ENCODE assay signal across 11 mouse cellular contexts in genomic region chr13:97453090-97453430, GRCm38 (mm10).
DNase-seq lines count a peak whose midpoint lies in the region; ATAC-seq and TF ChIP-seq lines count a peak whose summit lies in the region.
"Had no signal": no experiment of that assay in that cellular context is flagged by ENCODE, and none has a peak within 500 bp of the region (broad histone marks: within the 10 kb centered on the region; RNA-seq: fewer than 3 reads in every experiment).

No protein-coding gene starts in this region.

- H3K4me1 ChIP-seq in heart, embryonic 12.5 days (replicated peaks) = peaks cover 37% of the 10 kb centered on the region
- H3K4me1 ChIP-seq in MEL (ENCODE audit: control insufficient read depth in 1 of 2, insufficient read depth in 2 of 2, low read length in 2 of 2) = peaks cover 12 to 19% of the 10 kb centered on the region in 2 experiments
- H3K4me1 ChIP-seq in embryonic facial prominence, embryonic 10.5 days = peaks cover 44% of the 10 kb centered on the region
- peaks cover 43 to 48% of the 10 kb centered on the region in 2 experiments for H3K4me1 ChIP-seq in liver, embryonic 14.5 days (replicated peaks; ENCODE audit: control insufficient read depth in 2 of 2, insufficient read depth in 2 of 2, low read length in 1 of 2)

- H3K9ac ChIP-seq in heart, embryonic 12.5 days = no peak overlapping the region
- H3K9ac ChIP-seq in MEL (ENCODE audit: control insufficient read depth, low read depth, low read length, poor library complexity, severe bottlenecking) = no peak overlapping the region
- H3K9ac ChIP-seq in liver, embryonic 14.5 days (replicated peaks) = peak overlapping the region; percentile 41
- H3K9ac ChIP-seq: embryonic facial prominence, embryonic 13.5 days had no signal

- TF ChIP-seq POLR2A in MEL (IDR thresholded peaks at IDR 0.05; ENCODE audit: control insufficient read depth in 1 of 2, insufficient read depth in 1 of 2, low read depth in 1 of 2, low read length in 2 of 2, poor library complexity in 1 of 2) = no peak

- TF ChIP-seq CTCF in MEL (IDR thresholded peaks at IDR 0.05 in 2 of 3, conservative IDR thresholded peaks at IDR 0.05 in 1 of 3; ENCODE audit: control insufficient read depth in 1 of 3, insufficient read depth in 1 of 3, low read depth in 2 of 3, low read length in 3 of 3, poor library complexity in 1 of 3, severe bottlenecking in 1 of 3) = no peak
- TF ChIP-seq CTCF in liver, embryonic 14.5 days (IDR thresholded peaks at IDR 0.05; ENCODE audit: low read depth) = peak; percentile 21; the same call in 1 of the 2 replicates

- no peaks in the 10 kb centered on the region for H3K79me2 ChIP-seq in MEL (ENCODE audit: control insufficient read depth, insufficient read depth, low read length, poor library complexity)

- H3K9me3 ChIP-seq in heart, embryonic 12.5 days (replicated peaks) = no peaks in the 10 kb centered on the region
- no peaks in the 10 kb centered on the region for H3K9me3 ChIP-seq in MEL (replicated peaks; ENCODE audit: insufficient read depth, low read length)
- H3K9me3 ChIP-seq in embryonic facial prominence, embryonic 10.5 days = no peaks in the 10 kb centered on the region
- no peaks in the 10 kb centered on the region for H3K9me3 ChIP-seq in liver, embryonic 14.5 days (ENCODE audit: control insufficient read depth, low read length)
- H3K9me3 ChIP-seq: embryonic facial prominence, embryonic 13.5 days had no signal

- peak overlapping the region; percentile 72 for H3K27ac ChIP-seq in heart, embryonic 12.5 days (ENCODE audit: poor library complexity, severe bottlenecking)
- H3K27ac ChIP-seq in MEL (ENCODE audit: control insufficient read depth, low read depth, low read length) = no peak overlapping the region
- peak overlapping the region; percentile 65 for H3K27ac ChIP-seq in embryonic facial prominence, embryonic 10.5 days (replicated peaks)
- H3K27ac ChIP-seq in liver, embryonic 14.5 days = peak overlapping the region; percentile 94
- H3K27ac ChIP-seq: embryonic facial prominence, embryonic 13.5 days had no signal

- H3K4me3 ChIP-seq in heart, embryonic 12.5 days = no peak overlapping the region
- H3K4me3 ChIP-seq in MEL (ENCODE audit: control insufficient read depth in 1 of 2, insufficient read depth in 1 of 2, low read depth in 2 of 2, low read length in 2 of 2) = no peak overlapping the region
- H3K4me3 ChIP-seq in embryonic facial prominence, embryonic 10.5 days = no peak overlapping the region
- peak overlapping the region; percentile 27 to 51 for H3K4me3 ChIP-seq in liver, embryonic 14.5 days (ENCODE audit: insufficient read depth in 1 of 2, low read depth in 2 of 2, low read length in 2 of 2)
- H3K4me3 ChIP-seq: embryonic facial prominence, embryonic 13.5 days had no signal

- peak; percentile 96 for ATAC-seq in heart, embryonic 12.5 days (ENCODE audit: insufficient number of reproducible peaks, low FRiP score)
- peak; percentile 98 for ATAC-seq in liver, embryonic 14.5 days (ENCODE audit: insufficient read depth)
- ATAC-seq: hindbrain, embryonic 16.5 days had no signal

- H3K27me3 ChIP-seq in heart, embryonic 12.5 days (replicated peaks) = no peaks in the 10 kb centered on the region
- no peaks in the 10 kb centered on the region for H3K27me3 ChIP-seq in MEL (ENCODE audit: control insufficient read depth in 1 of 2, insufficient read depth in 2 of 2, low read length in 2 of 2)
- H3K27me3 ChIP-seq in embryonic facial prominence, embryonic 10.5 days (replicated peaks; ENCODE audit: low read depth, poor library complexity, severe bottlenecking) = no peaks in the 10 kb centered on the region
- no peaks in the 10 kb centered on the region for H3K27me3 ChIP-seq in liver, embryonic 14.5 days (ENCODE audit: control insufficient read depth, insufficient read depth, low read length)
- H3K27me3 ChIP-seq: embryonic facial prominence, embryonic 13.5 days had no signal

- no peaks in the 10 kb centered on the region for H3K36me3 ChIP-seq in heart, embryonic 12.5 days
- peaks cover 0 to 4% of the 10 kb centered on the region in 2 experiments; a peak in 2 of 4 replicates for H3K36me3 ChIP-seq in MEL (ENCODE audit: control insufficient read depth in 1 of 2, insufficient read depth in 2 of 2, low read length in 2 of 2)
- no peaks in the 10 kb centered on the region for H3K36me3 ChIP-seq in embryonic facial prominence, embryonic 10.5 days (replicated peaks)
- no peaks in the 10 kb centered on the region for H3K36me3 ChIP-seq in liver, embryonic 14.5 days (replicated peaks; ENCODE audit: control insufficient read depth, insufficient read depth, low read depth)
- H3K36me3 ChIP-seq: embryonic facial prominence, embryonic 13.5 days had no signal

- H3K4me2 ChIP-seq in heart, embryonic 12.5 days = peak overlapping the region; percentile 22; the same call in 1 of the 2 replicates
- H3K4me2 ChIP-seq in liver, embryonic 14.5 days (ENCODE audit: low read depth) = peak overlapping the region; percentile 72
- H3K4me2 ChIP-seq: embryonic facial prominence, embryonic 13.5 days had no signal

- intact Hi-C loops in heart, postnatal 10 days (cut with DNase I) = no loop called here

- no peak for DNase-seq in heart, postnatal 10 days
- no peak for DNase-seq in MEL (ENCODE audit: low read depth, low spot score)
- no peak for DNase-seq in embryonic facial prominence, embryonic 10.5 days (ENCODE audit: low spot score)
- peak; percentile 78 to 86 (median 84) for DNase-seq in liver, embryonic 14.5 days (ENCODE audit: low read depth in 3 of 3, low spot score in 3 of 3)
- no peak for DNase-seq in urinary bladder, postnatal 36 days (ENCODE audit: low spot score in 2 of 2)
- no peak for DNase-seq in right cerebral cortex, postnatal 36 days (ENCODE audit: low spot score in 2 of 2)
- no peak for DNase-seq in layer of hippocampus, postnatal 25 days (ENCODE audit: extremely low spot score in 1 of 2, low spot score in 1 of 2)
- DNase-seq: layer of hippocampus, adult 9-11 months had no signal

- TF ChIP-seq EP300 in MEL (IDR thresholded peaks at IDR 0.05; ENCODE audit: low read depth in 1 of 2, low read length in 2 of 2) = peak in 1 of 2 experiments; percentile 29; a peak in 1 of 4 replicates
- peak; percentile 96 for TF ChIP-seq EP300 in liver, embryonic 14.5 days (IDR thresholded peaks at IDR 0.05; ENCODE audit: low read depth)

- WGBS in heart, embryonic 12.5 days = 2% methylated on average over 5 of the region's 5 CpGs
- 9% methylated on average over 5 of the region's 5 CpGs for WGBS in embryonic facial prominence, embryonic 10.5 days
- WGBS in liver, embryonic 14.5 days (ENCODE audit: insufficient replicate concordance) = 7% methylated on average over 5 of the region's 5 CpGs

- no peak for TF ChIP-seq RAD21 in MEL (IDR thresholded peaks at IDR 0.05; ENCODE audit: low read depth, low read length)

TF ChIP-seq in MEL, 35 proteins besides CTCF, POLR2A, EP300 and RAD21:
- peak; percentile 43 for TF ChIP-seq TAL1 (IDR thresholded peaks at IDR 0.05; ENCODE audit: low read length)
- no peak for TF ChIP-seq CHD2 (IDR thresholded peaks at IDR 0.05; ENCODE audit: low read length)
- TF ChIP-seq TCF12 (IDR thresholded peaks at IDR 0.05; ENCODE audit: low read depth, low read length) = peak; percentile 59; the same call in 1 of the 2 replicates
TF ChIP-seq in MEL: peak in this region for 2.

Comparison
In these comparisons a context has a peak if more than half of its experiments do, and no peak if none do; other contexts are left out.
1. H3K4me3 ChIP-seq: peak in liver, embryonic 14.5 days (2 of 2); none in heart, embryonic 12.5 days (single experiment), MEL (0 of 2) and embryonic facial prominence, embryonic 10.5 days (single experiment).
2. DNase-seq: peak in liver, embryonic 14.5 days (3 of 3); none in heart, postnatal 10 days (0 of 2), MEL (single experiment), embryonic facial prominence, embryonic 10.5 days (single experiment), urinary bladder, postnatal 36 days (0 of 2), right cerebral cortex, postnatal 36 days (0 of 2) and layer of hippocampus, postnatal 25 days (0 of 2).